Mouse (Mus musculus): ENCODE results near the gene Phlpp1. TPM values are rescaled to one million over a fixed set of nuclear protein-coding genes. Genes with fewer than 3 reads are reported as not detected.

The Phlpp1 gene
- polyA plus RNA-seq, 1 experiment from 2014 or later: 6.9 TPM

DNA sequence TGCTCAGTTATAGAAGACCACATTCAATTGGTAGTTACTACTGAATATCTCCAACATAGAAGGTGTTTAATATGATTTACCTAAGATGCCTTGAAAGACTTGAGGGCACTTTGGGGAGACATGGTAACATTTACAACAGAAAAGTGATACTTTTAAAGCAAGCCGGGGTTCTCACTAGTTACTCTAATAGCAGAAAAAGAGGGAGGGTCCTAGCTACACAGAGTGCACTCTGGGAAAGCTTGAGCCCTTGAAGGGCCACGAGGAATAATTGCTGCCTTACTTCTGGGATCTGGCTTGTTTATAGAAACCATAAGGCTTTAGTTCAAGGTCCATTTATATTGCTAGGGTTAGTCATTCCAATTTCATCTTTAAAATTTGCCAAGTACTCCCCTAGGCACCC is 14.5 kb downstream of the Phlpp1 start:
- peaks cover 18% of the 10 kb centered on the region for H3K4me1 ChIP-seq (replicated peaks)
- no peak for ATAC-seq (ENCODE audit: low read depth)
- WGBS: 56% methylated on average over 2 of the region's 2 CpGs

DNA sequence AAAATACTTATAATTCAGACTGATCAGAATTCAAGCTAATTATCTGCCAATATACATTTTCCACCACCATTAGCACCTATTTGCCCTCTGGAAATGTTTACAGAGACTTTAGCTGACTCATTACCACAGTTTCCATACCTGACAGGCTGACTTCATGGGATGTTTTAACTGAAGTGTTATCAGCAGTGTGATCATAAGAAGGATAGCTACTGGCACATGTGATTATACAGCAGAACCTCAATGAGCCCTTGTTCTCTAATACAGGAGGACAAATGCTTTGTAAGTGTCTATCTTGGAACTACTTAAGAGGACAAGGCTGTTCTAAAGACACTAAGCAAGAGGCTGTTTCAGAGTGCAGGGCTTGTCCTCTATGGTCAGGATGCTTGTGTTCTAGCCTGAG is 15.9 kb downstream of the Phlpp1 start:
- no peaks in the 10 kb centered on the region for H3K9me3 ChIP-seq
- ATAC-seq (ENCODE audit: low read depth): no peak
- H3K4me2 ChIP-seq: no peak overlapping the region
- H3K36me3 ChIP-seq: no peaks in the 10 kb centered on the region
- no peak overlapping the region for H3K27ac ChIP-seq (replicated peaks)
- no peak overlapping the region for H3K9ac ChIP-seq
- no peak overlapping the region for H3K4me3 ChIP-seq
- H3K27me3 ChIP-seq: no peaks in the 10 kb centered on the region
- H3K4me1 ChIP-seq (replicated peaks): peaks cover 25% of the 10 kb centered on the region

More for the DNA sequence above, 14.5 kb downstream of the Phlpp1 start:
- H3K4me2 ChIP-seq: no peak overlapping the region
- H3K27ac ChIP-seq (replicated peaks): no peak overlapping the region
- H3K9me3 ChIP-seq: no peaks in the 10 kb centered on the region
- H3K4me3 ChIP-seq: no peak overlapping the region
- H3K9ac ChIP-seq: no peak overlapping the region
- no peaks in the 10 kb centered on the region for H3K27me3 ChIP-seq
- no peaks in the 10 kb centered on the region for H3K36me3 ChIP-seq

- WGBS: 94% methylated on average over 3 of the region's 3 CpGs
- Histone ChIP-seq H3K4me2 (no peak overlapping the region), H3K4me3 (no peak overlapping the region), H3K27ac (replicated peaks) (no peak overlapping the region), H3K27me3 (no peaks in the 10 kb centered on the region), H3K9ac (no peak overlapping the region), H3K9me3 (no peaks in the 10 kb centered on the region), H3K4me1 (replicated peaks) (peaks cover 37% of the 10 kb centered on the region), H3K36me3 (no peaks in the 10 kb centered on the region)
- ATAC-seq (ENCODE audit: low read depth): no peak
Measured at GRCm38 (mm10) chr1:106188756-106189155, 17.2 kb downstream of the Phlpp1 start.

GRCm38 (mm10) chr1:106189311-106189710 is 17.8 kb downstream of the Phlpp1 start:
- 88% methylated on average over 5 of the region's 5 CpGs for WGBS
- Histone ChIP-seq H3K27me3 (no peaks in the 10 kb centered on the region), H3K4me1 (replicated peaks) (peaks cover 42% of the 10 kb centered on the region), H3K36me3 (no peaks in the 10 kb centered on the region), H3K9ac (no peak overlapping the region), H3K27ac (replicated peaks) (no peak overlapping the region), H3K4me2 (no peak overlapping the region), H3K4me3 (no peak overlapping the region), H3K9me3 (no peaks in the 10 kb centered on the region)
- no peak for ATAC-seq (ENCODE audit: low read depth)

- no peak overlapping the region for H3K4me3 ChIP-seq
- 54% methylated on average over 3 of the region's 3 CpGs for WGBS
- no peak overlapping the region for H3K9ac ChIP-seq
- H3K4me1 ChIP-seq (replicated peaks): peaks cover 43% of the 10 kb centered on the region
- no peak for ATAC-seq (ENCODE audit: low read depth)
- no peaks in the 10 kb centered on the region for H3K27me3 ChIP-seq
- H3K9me3 ChIP-seq: no peaks in the 10 kb centered on the region
- H3K36me3 ChIP-seq: no peaks in the 10 kb centered on the region
- no peak overlapping the region for H3K27ac ChIP-seq (replicated peaks)
- no peak overlapping the region for H3K4me2 ChIP-seq
Measured at GRCm38 (mm10) chr1:106190695-106191094, 19.1 kb downstream of the Phlpp1 start.

DNA sequence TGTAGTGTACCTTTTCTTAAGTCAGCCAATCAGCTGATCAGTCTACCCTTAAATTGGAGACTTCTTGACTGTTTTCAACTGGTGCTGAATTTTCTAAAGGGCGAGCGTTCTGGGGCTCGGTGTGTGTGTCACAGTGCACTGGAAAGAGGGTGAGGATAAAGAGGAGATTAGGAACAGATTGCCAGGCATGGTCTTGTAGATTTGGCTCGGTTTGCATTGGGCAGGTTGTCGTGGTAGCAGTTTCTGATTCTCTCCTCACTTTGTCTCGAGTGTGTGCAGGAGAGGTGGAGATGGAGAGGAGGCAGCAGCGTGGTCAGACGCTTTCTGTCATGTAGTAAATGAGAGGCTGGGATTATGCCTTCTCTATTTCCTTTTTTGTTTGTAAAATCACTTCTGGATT is 20.3 kb downstream of the Phlpp1 start:
- peaks cover 40% of the 10 kb centered on the region for H3K4me1 ChIP-seq (replicated peaks)
- WGBS: 69% methylated on average over 8 of the region's 8 CpGs
- no peak overlapping the region for H3K9ac ChIP-seq
- no peak overlapping the region for H3K27ac ChIP-seq (replicated peaks)
- H3K27me3 ChIP-seq: no peaks in the 10 kb centered on the region
- H3K36me3 ChIP-seq: no peaks in the 10 kb centered on the region
- ATAC-seq (ENCODE audit: low read depth): no peak
- H3K4me3 ChIP-seq: no peak overlapping the region
- no peaks in the 10 kb centered on the region for H3K9me3 ChIP-seq
- H3K4me2 ChIP-seq: no peak overlapping the region

GRCm38 (mm10) chr1:106192864-106193470 is 21.4 kb downstream of the Phlpp1 start:
- Histone ChIP-seq H3K36me3 (no peaks in the 10 kb centered on the region), H3K9me3 (no peaks in the 10 kb centered on the region)

GRCm38 (mm10) chr1:106193487-106193886 is 21.9 kb downstream of the Phlpp1 start:
- no peaks in the 10 kb centered on the region for H3K27me3 ChIP-seq
- H3K4me2 ChIP-seq: no peak overlapping the region
- no peaks in the 10 kb centered on the region for H3K9me3 ChIP-seq
- no peaks in the 10 kb centered on the region for H3K36me3 ChIP-seq
- ATAC-seq (ENCODE audit: low read depth): no peak
- no peak overlapping the region for H3K9ac ChIP-seq
- 52% methylated on average over 3 of the region's 3 CpGs for WGBS
- peak overlapping the region; percentile 38 for H3K27ac ChIP-seq (replicated peaks)
- no peak overlapping the region for H3K4me3 ChIP-seq
- H3K4me1 ChIP-seq (replicated peaks): peaks cover 49% of the 10 kb centered on the region

More at GRCm38 (mm10) chr1:106192864-106193470, 21.4 kb downstream of the Phlpp1 start:
- Histone ChIP-seq H3K27ac (replicated peaks) (peak overlapping the region; percentile 38), H3K4me3 (no peak overlapping the region), H3K4me2 (no peak overlapping the region), H3K9ac (no peak overlapping the region), H3K4me1 (replicated peaks) (peaks cover 44% of the 10 kb centered on the region), H3K27me3 (no peaks in the 10 kb centered on the region)
- 29% methylated on average over 8 of the region's 8 CpGs for WGBS
- peak; percentile 51; the same call in 1 of the 2 replicates for ATAC-seq (ENCODE audit: low read depth)

- no peak overlapping the region for H3K27ac ChIP-seq (replicated peaks)
- no peak overlapping the region for H3K4me3 ChIP-seq
- no peaks in the 10 kb centered on the region for H3K9me3 ChIP-seq
- WGBS: 40% methylated on average over 3 of the region's 3 CpGs
- H3K36me3 ChIP-seq: no peaks in the 10 kb centered on the region
- H3K4me2 ChIP-seq: no peak overlapping the region
- H3K4me1 ChIP-seq (replicated peaks): peaks cover 54% of the 10 kb centered on the region
- no peaks in the 10 kb centered on the region for H3K27me3 ChIP-seq
- no peak for ATAC-seq (ENCODE audit: low read depth)
- H3K9ac ChIP-seq: no peak overlapping the region
Measured at GRCm38 (mm10) chr1:106194263-106194662, 22.7 kb downstream of the Phlpp1 start.

GRCm38 (mm10) chr1:106197991-106198390 is 26.4 kb downstream of the Phlpp1 start:
- H3K9ac ChIP-seq: no peak overlapping the region
- no peak for ATAC-seq (ENCODE audit: low read depth)
- no peak overlapping the region for H3K4me2 ChIP-seq
- peaks cover 66% of the 10 kb centered on the region for H3K4me1 ChIP-seq (replicated peaks)
- H3K4me3 ChIP-seq: no peak overlapping the region
- H3K27me3 ChIP-seq: no peaks in the 10 kb centered on the region
- H3K9me3 ChIP-seq: no peaks in the 10 kb centered on the region
- H3K36me3 ChIP-seq: no peaks in the 10 kb centered on the region
- peak overlapping the region; percentile 14; the same call in 1 of the 2 replicates for H3K27ac ChIP-seq (replicated peaks)
- 35% methylated on average over 5 of the region's 5 CpGs for WGBS

DNA sequence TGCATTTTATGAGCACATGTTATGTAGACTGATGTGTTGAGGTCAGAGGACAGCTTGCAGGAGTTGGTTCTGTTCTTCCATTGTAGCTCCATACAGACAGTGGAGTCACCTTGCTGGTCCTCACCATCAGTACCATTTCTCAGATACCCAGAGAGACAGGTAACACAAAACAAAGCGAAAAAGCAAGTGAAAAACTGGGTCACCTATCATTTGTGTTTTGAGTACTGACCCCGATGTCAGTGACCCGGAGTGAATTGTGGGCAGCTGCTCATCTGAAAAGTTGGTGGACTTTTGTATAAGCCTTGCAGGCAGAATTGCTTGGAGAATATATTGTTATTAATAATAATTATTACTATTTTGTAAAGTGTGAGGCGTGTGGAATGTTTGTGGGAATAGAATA is 27.6 kb downstream of the Phlpp1 start:
- 54% methylated on average over 4 of the region's 4 CpGs for WGBS
- H3K27ac ChIP-seq (replicated peaks): peak overlapping the region; percentile 86

GRCm38 (mm10) chr1:106199686-106200085 is 28.1 kb downstream of the Phlpp1 start:
- no peak overlapping the region for H3K4me3 ChIP-seq
- H3K27ac ChIP-seq (replicated peaks): peak overlapping the region; percentile 86
- 2% methylated on average over 2 of the region's 2 CpGs for WGBS
- H3K9ac ChIP-seq: no peak overlapping the region
- H3K27me3 ChIP-seq: no peaks in the 10 kb centered on the region
- no peaks in the 10 kb centered on the region for H3K9me3 ChIP-seq
- H3K4me2 ChIP-seq: peak overlapping the region; percentile 25
- ATAC-seq (ENCODE audit: low read depth): peak; percentile 89
- H3K36me3 ChIP-seq: no peaks in the 10 kb centered on the region
- H3K4me1 ChIP-seq (replicated peaks): peaks cover 66% of the 10 kb centered on the region

More for the DNA sequence above, 27.6 kb downstream of the Phlpp1 start:
- no peak overlapping the region for H3K4me2 ChIP-seq
- ATAC-seq (ENCODE audit: low read depth): no peak
- no peaks in the 10 kb centered on the region for H3K36me3 ChIP-seq
- no peaks in the 10 kb centered on the region for H3K27me3 ChIP-seq
- no peaks in the 10 kb centered on the region for H3K9me3 ChIP-seq
- 0 out of 2 replicates have a peak overlapping the region, but pooled peaks have one; percentile 6 for H3K9ac ChIP-seq
- H3K4me1 ChIP-seq (replicated peaks): peaks cover 67% of the 10 kb centered on the region
- no peak overlapping the region for H3K4me3 ChIP-seq

DNA sequence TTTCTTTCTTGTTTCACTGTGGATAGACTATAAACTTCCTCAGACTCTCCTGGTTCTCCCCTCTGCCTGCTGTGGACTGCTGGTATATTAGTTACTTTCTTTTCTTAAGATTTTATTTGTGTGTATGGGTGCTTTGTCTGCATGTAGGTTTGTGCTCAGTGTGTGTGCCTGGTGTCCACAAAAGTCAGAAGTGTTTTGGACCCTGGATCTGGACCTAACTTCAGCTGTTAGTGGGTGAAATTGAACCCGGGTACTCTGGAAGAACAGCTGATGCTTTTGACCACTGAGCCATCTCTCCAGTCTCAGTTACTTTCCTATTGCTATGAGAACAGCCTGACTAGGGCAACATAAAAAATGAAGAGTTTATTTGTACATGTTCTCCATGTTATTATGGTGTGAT is 29.5 kb downstream of the Phlpp1 start:
- Histone ChIP-seq H3K9ac (no peak overlapping the region), H3K27me3 (no peaks in the 10 kb centered on the region), H3K36me3 (no peaks in the 10 kb centered on the region), H3K4me3 (no peak overlapping the region), H3K4me1 (replicated peaks) (peaks cover 68% of the 10 kb centered on the region), H3K4me2 (no peak overlapping the region), H3K9me3 (no peaks in the 10 kb centered on the region), H3K27ac (replicated peaks) (0 out of 2 replicates have a peak overlapping the region, but pooled peaks have one; percentile 1)
- WGBS: 93% methylated on average over 1 of the region's 1 CpGs
- ATAC-seq (ENCODE audit: low read depth): no peak

Measured in neural tube, embryonic 13.5 days (tissue).